Mouse (Mus musculus): ENCODE results near the gene Clip4. TPM values are rescaled to one million over a fixed set of nuclear protein-coding genes. Genes with fewer than 3 reads are reported as not detected.
"Not testable (repeated sequence)": the region's sequence is repeated elsewhere in the genome, so short reads cannot be mapped to it uniquely, and the experiment has no call there.

Gene Clip4
- total RNA-seq (2014; fragmentation: Nextera tagmentation) = not detected in 2 replicates
- total RNA-seq (2017) = 0.11 TPM in 1 of 2 replicates, not detected in the other
- polyA plus RNA-seq (2012) = not detected in 2 replicates

GRCm38 (mm10) chr17:71768173-71768572 is at the start of gene Clip4:
Gene Clip4, plus strand, starts transcription at chr17:71768473.
- not testable (repeated sequence) for H3K27me3 ChIP-seq (ENCODE audit: insufficient read depth, low read length); DNase-seq (ENCODE audit: low spot score); ATAC-seq (ENCODE audit: extremely low read depth, insufficient number of reproducible peaks, low FRiP score, poor library complexity, severe bottlenecking); H3K4me1 ChIP-seq (ENCODE audit: insufficient read depth, low read depth, low read length); H3K4me3 ChIP-seq (ENCODE audit: low read depth, low read length); H3K36me3 ChIP-seq (replicated peaks)
- H3K9me3 ChIP-seq (replicated peaks) = peaks cover 13% of the 10 kb centered on the region

GRCm38 (mm10) chr17:71720434-71720833 is 47.8 kb upstream of the Clip4 start:
- TF ChIP-seq POLR2AphosphoS5 (IDR thresholded peaks at IDR 0.05; ENCODE audit: insufficient replicate concordance, low read depth, low read length) = no peak
- TF ChIP-seq CTCF (IDR thresholded peaks at IDR 0.05; ENCODE audit: low read depth, low read length) = no peak
- TF ChIP-seq GATA2 (IDR thresholded peaks at IDR 0.05; ENCODE audit: borderline replicate concordance, low read depth, low read length) = no peak
- no peak for TF ChIP-seq TAL1 (conservative IDR thresholded peaks at IDR 0.05; ENCODE audit: low read depth, low read length)
- TF ChIP-seq GATA1 (IDR thresholded peaks at IDR 0.05; ENCODE audit: borderline replicate concordance, low read length) = no peak
- Histone ChIP-seq H3K36me3 (replicated peaks) (no peaks in the 10 kb centered on the region), H3K4me3 (ENCODE audit: low read depth, low read length) (no peak overlapping the region), H3K4me1 (ENCODE audit: insufficient read depth, low read depth, low read length) (no peaks in the 10 kb centered on the region), H3K9me3 (replicated peaks) (peaks cover 41% of the 10 kb centered on the region), H3K27me3 (ENCODE audit: insufficient read depth, low read length) (no peaks in the 10 kb centered on the region)
- ATAC-seq (ENCODE audit: extremely low read depth, insufficient number of reproducible peaks, low FRiP score, poor library complexity, severe bottlenecking) = no peak
- DNase-seq (ENCODE audit: low spot score) = no peak

GRCm38 (mm10) chr17:71721019-71721418 is 47.3 kb upstream of the Clip4 start:
- H3K27me3 ChIP-seq (ENCODE audit: insufficient read depth, low read length) = no peaks in the 10 kb centered on the region
- H3K36me3 ChIP-seq (replicated peaks) = no peaks in the 10 kb centered on the region
- TF ChIP-seq TAL1 (conservative IDR thresholded peaks at IDR 0.05; ENCODE audit: low read depth, low read length) (no peak), GATA1 (IDR thresholded peaks at IDR 0.05; ENCODE audit: borderline replicate concordance, low read length) (no peak)
- H3K4me1 ChIP-seq (ENCODE audit: insufficient read depth, low read depth, low read length) = no peaks in the 10 kb centered on the region
- peaks cover 37% of the 10 kb centered on the region for H3K9me3 ChIP-seq (replicated peaks)
- ATAC-seq (ENCODE audit: extremely low read depth, insufficient number of reproducible peaks, low FRiP score, poor library complexity, severe bottlenecking) = no peak
- H3K4me3 ChIP-seq (ENCODE audit: low read depth, low read length) = no peak overlapping the region
- DNase-seq (ENCODE audit: low spot score) = no peak

- TF ChIP-seq POLR2AphosphoS5 (IDR thresholded peaks at IDR 0.05; ENCODE audit: insufficient replicate concordance, low read depth, low read length) (no peak), CTCF (IDR thresholded peaks at IDR 0.05; ENCODE audit: low read depth, low read length) (no peak), TAL1 (conservative IDR thresholded peaks at IDR 0.05; ENCODE audit: low read depth, low read length) (no peak), GATA2 (IDR thresholded peaks at IDR 0.05; ENCODE audit: borderline replicate concordance, low read depth, low read length) (no peak), GATA1 (IDR thresholded peaks at IDR 0.05; ENCODE audit: borderline replicate concordance, low read length) (no peak)
- no peak overlapping the region for H3K4me3 ChIP-seq (ENCODE audit: low read depth, low read length)
- ATAC-seq (ENCODE audit: extremely low read depth, insufficient number of reproducible peaks, low FRiP score, poor library complexity, severe bottlenecking) (no peak), DNase-seq (ENCODE audit: low spot score) (no peak)
- H3K36me3 ChIP-seq (replicated peaks) = no peaks in the 10 kb centered on the region
- H3K27me3 ChIP-seq (ENCODE audit: insufficient read depth, low read length) = no peaks in the 10 kb centered on the region; the same call in 1 of the 2 replicates
- no peaks in the 10 kb centered on the region for H3K4me1 ChIP-seq (ENCODE audit: insufficient read depth, low read depth, low read length)
- H3K9me3 ChIP-seq (replicated peaks) = peaks cover 49% of the 10 kb centered on the region
Measured at GRCm38 (mm10) chr17:71730655-71731054, 37.6 kb upstream of the Clip4 start.

GRCm38 (mm10) chr17:71736442-71736841 is 31.8 kb upstream of the Clip4 start:
- Histone ChIP-seq H3K4me3 (ENCODE audit: low read depth, low read length) (no peak overlapping the region), H3K27me3 (ENCODE audit: insufficient read depth, low read length) (no peaks in the 10 kb centered on the region), H3K36me3 (replicated peaks) (no peaks in the 10 kb centered on the region), H3K4me1 (ENCODE audit: insufficient read depth, low read depth, low read length) (no peaks in the 10 kb centered on the region), H3K9me3 (replicated peaks) (peaks cover 36% of the 10 kb centered on the region)
- no peak for ATAC-seq (ENCODE audit: extremely low read depth, insufficient number of reproducible peaks, low FRiP score, poor library complexity, severe bottlenecking)
- TF ChIP-seq POLR2AphosphoS5 (IDR thresholded peaks at IDR 0.05; ENCODE audit: insufficient replicate concordance, low read depth, low read length) (no peak), GATA1 (IDR thresholded peaks at IDR 0.05; ENCODE audit: borderline replicate concordance, low read length) (no peak), CTCF (IDR thresholded peaks at IDR 0.05; ENCODE audit: low read depth, low read length) (no peak), GATA2 (IDR thresholded peaks at IDR 0.05; ENCODE audit: borderline replicate concordance, low read depth, low read length) (no peak)
- DNase-seq (ENCODE audit: low spot score) = no peak

- peaks cover 38% of the 10 kb centered on the region for H3K9me3 ChIP-seq (replicated peaks)
- H3K36me3 ChIP-seq (replicated peaks) = no peaks in the 10 kb centered on the region
- no peaks in the 10 kb centered on the region for H3K4me1 ChIP-seq (ENCODE audit: insufficient read depth, low read depth, low read length)
- no peak for TF ChIP-seq POLR2AphosphoS5 (IDR thresholded peaks at IDR 0.05; ENCODE audit: insufficient replicate concordance, low read depth, low read length)
- TF ChIP-seq GATA1 (IDR thresholded peaks at IDR 0.05; ENCODE audit: borderline replicate concordance, low read length) = no peak
- TF ChIP-seq GATA2 (IDR thresholded peaks at IDR 0.05; ENCODE audit: borderline replicate concordance, low read depth, low read length) = no peak
- no peak for ATAC-seq (ENCODE audit: extremely low read depth, insufficient number of reproducible peaks, low FRiP score, poor library complexity, severe bottlenecking)
- H3K4me3 ChIP-seq (ENCODE audit: low read depth, low read length) = no peak overlapping the region
- no peaks in the 10 kb centered on the region for H3K27me3 ChIP-seq (ENCODE audit: insufficient read depth, low read length)
- no peak for DNase-seq (ENCODE audit: low spot score)
Measured at GRCm38 (mm10) chr17:71742156-71742555, 26.1 kb upstream of the Clip4 start.

- no peak for DNase-seq (ENCODE audit: low spot score)
- ATAC-seq (ENCODE audit: extremely low read depth, insufficient number of reproducible peaks, low FRiP score, poor library complexity, severe bottlenecking) = no peak
- H3K9me3 ChIP-seq (replicated peaks) = peaks cover 42% of the 10 kb centered on the region
Measured at GRCm38 (mm10) chr17:71742935-71743334, 25.3 kb upstream of the Clip4 start.

More at GRCm38 (mm10) chr17:71742935-71743334, 25.3 kb upstream of the Clip4 start:
- Histone ChIP-seq H3K27me3 (ENCODE audit: insufficient read depth, low read length) (no peaks in the 10 kb centered on the region), H3K4me1 (ENCODE audit: insufficient read depth, low read depth, low read length) (no peaks in the 10 kb centered on the region), H3K36me3 (replicated peaks) (no peaks in the 10 kb centered on the region), H3K4me3 (ENCODE audit: low read depth, low read length) (no peak overlapping the region)
- TF ChIP-seq GATA1 (IDR thresholded peaks at IDR 0.05; ENCODE audit: borderline replicate concordance, low read length) (no peak), POLR2AphosphoS5 (IDR thresholded peaks at IDR 0.05; ENCODE audit: insufficient replicate concordance, low read depth, low read length) (no peak), CTCF (IDR thresholded peaks at IDR 0.05; ENCODE audit: low read depth, low read length) (no peak), GATA2 (IDR thresholded peaks at IDR 0.05; ENCODE audit: borderline replicate concordance, low read depth, low read length) (no peak), TAL1 (conservative IDR thresholded peaks at IDR 0.05; ENCODE audit: low read depth, low read length) (no peak)
